Mouse (Mus musculus) heart, embryonic 10.5 days (tissue): ENCODE measurements around the gene Slfn14. TPM values are rescaled to one million over a fixed set of nuclear protein-coding genes. Genes with fewer than 3 reads are reported as not detected.
"Not testable (repeated sequence)": the region's sequence is repeated elsewhere in the genome, so short reads cannot be mapped to it uniquely, and the experiment has no call there.

Experiments
- DNase-seq: peaks from one replicate; pipeline ENCODE4 v3.0.0-alpha.2; 2017; ENCODE audit warnings: low spot score
- H3K27ac ChIP-seq: fragments of 300-500 bp; sonication (generic); 2 replicates; pipeline ENCODE4 v1.5.1; 2016; ENCODE audit warnings: mild to moderate bottlenecking
- H3K27me3 ChIP-seq: fragments of 300-500 bp; sonication (generic); 2 replicates; pipeline ENCODE4 v1.6.1; 2016; ENCODE audit warnings: mild to moderate bottlenecking; ENCODE audit not compliant: poor library complexity, insufficient read depth, severe bottlenecking
- H3K36me3 ChIP-seq: fragments of 300-500 bp; sonication (generic); 2 replicates; pipeline ENCODE4 v1.6.1; 2016; ENCODE audit warnings: mild to moderate bottlenecking, moderate library complexity
- H3K4me1 ChIP-seq: fragments of 300-500 bp; sonication (generic); 2 replicates; pipeline ENCODE4 v1.6.1; 2016; ENCODE audit warnings: mild to moderate bottlenecking
- H3K4me3 ChIP-seq: fragments of 300-500 bp; sonication (generic); 2 replicates; pipeline ENCODE4 v1.5.1; 2016; ENCODE audit warnings: mild to moderate bottlenecking, moderate library complexity
- H3K9me3 ChIP-seq: fragments of 300-500 bp; sonication (generic); 2 replicates; pipeline ENCODE4 v1.6.1; 2016; ENCODE audit warnings: mild to moderate bottlenecking, moderate library complexity
- WGBS: fragments of 180-500 bp; shearing (Covaris S2); methylation state at CpG from one replicate; pipeline ENCODE4 v1.1.7; 2016; 5-methylcytosine and 5-hydroxymethylcytosine counted together
- polyA plus RNA-seq: library from polyadenylated mRNA; unstranded; fragments of >200 nt; fragmentation: Nextera tagmentation; extraction: Ambion mirVana; gene quantifications from 2 replicates; pipeline ENCODE4 v1.2.1, GENCODE M21; 2016

The Slfn14 gene
- polyA plus RNA-seq, 1 experiment from 2014 or later: 0.58 TPM

DNA sequence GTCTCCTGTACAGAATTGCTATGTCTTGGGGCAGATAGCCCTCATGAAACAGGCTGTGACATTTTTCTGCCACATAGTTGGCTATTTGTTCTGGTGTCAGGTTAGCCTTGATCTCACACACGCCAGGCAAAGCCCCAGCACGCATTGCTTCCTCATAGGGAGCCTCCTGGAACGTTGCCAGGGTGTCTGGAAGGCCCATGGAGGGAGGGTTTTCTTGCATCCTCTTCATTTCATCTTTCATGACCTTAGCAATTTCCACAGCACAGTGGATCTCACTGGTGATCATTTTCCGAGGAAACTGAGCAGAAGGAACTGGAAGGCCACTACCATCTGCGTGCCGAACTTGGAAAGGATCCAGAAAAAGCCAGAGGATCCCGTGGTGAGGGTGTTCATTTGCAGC lies 10.3 kb downstream of the Slfn14 start:
- DNase-seq: no peak
- 69% methylated on average over 7 of the region's 7 CpGs for WGBS
- Histone ChIP-seq H3K36me3 (no peaks in the 10 kb centered on the region), H3K4me3 (no peak overlapping the region), H3K27ac (no peak overlapping the region), H3K4me1 (no peaks in the 10 kb centered on the region), H3K9me3 (no peaks in the 10 kb centered on the region), H3K27me3 (peaks cover 29% of the 10 kb centered on the region; the same call in 1 of the 2 replicates)

DNA sequence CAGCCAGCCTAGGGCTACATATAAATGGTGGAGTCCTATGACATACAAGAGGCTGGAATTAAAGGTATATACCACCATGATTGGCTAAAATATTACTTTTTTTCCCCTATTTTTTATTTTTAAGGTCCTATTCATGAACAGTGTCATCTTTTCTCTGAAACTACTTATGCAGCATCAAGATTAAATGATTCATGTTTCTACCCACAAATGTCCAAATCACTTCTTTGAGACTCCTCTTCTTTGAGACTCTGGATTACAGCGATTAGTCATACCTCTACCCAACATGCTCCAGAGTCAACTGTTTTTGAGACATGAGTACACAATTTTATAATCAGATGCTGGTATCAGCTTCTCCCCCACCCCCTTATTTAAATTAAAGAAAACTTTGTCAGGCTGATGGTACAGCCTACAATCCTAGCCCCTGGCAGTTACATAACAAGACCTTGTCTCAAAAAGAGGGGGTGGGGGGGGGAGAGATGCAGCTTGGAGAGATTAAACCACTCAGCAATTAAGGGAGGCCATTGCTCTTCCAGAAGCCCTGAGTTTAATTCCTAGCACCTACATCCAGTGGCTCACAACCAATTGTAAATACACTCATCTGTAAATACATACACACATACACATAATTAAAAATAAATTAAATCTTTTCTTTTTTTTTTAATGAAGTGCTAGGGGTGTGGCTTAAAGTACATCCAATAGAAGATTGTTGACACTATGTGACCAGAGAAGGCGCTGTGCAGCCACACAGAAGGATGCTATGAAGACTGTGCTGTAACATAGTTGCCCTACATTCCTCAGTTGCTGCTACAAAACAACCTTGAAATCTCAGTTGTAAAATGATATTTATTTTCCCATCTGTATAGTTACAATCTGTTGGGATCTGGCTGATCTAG lies 14.3 kb downstream of the Slfn14 start:
- DNase-seq: no peak
- H3K27ac ChIP-seq: no peak overlapping the region

DNA sequence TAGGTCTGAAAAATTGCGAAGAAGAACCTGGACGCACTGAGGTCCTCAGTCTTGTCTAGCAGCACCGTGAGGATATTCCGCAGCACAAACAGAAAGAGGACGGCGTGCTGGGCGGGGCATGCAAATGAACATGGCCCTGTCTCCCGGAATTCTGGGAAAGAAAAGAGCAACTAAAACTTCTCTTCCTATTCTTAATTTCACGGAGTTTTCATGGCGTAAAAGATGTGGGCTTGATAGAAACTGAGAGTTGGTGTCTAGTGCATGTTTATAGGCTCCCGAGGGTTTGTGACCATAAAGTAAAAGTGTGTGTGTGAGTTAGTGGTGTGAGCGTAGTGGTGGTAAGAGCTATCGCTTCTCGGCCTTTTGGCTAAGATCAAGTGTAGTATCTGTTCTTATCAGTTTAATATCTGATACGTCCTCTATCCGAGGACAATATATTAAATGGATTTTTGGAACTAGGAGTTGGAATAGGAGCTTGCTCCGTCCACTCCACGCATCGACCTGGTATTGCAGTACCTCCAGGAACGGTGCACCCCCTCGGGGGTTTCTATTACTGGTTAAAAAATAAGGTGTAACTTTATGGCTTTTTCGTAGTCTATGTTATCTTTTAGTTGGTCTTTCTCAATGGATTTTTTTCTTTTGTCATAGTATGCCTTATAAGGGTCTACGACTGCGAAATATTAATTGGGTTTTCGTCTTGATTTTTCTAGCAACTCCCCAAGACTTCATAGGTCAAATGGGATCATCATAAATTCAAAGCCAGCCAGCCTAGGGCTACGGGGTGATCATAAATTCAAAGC lies 15.2 kb downstream of the Slfn14 start:
- H3K27ac ChIP-seq: peak overlapping the region; percentile 96
- DNase-seq: peak; percentile 93
- WGBS: under 1% methylated on average over 26 of the region's 26 CpGs

More for the DNA sequence above, 14.3 kb downstream of the Slfn14 start:
- peaks cover 4% of the 10 kb centered on the region; the same call in 1 of the 2 replicates for H3K4me1 ChIP-seq
- peaks cover 18% of the 10 kb centered on the region; the same call in 1 of the 2 replicates for H3K27me3 ChIP-seq
- 13% methylated on average over 2 of the region's 2 CpGs for WGBS
- no peaks in the 10 kb centered on the region for H3K9me3 ChIP-seq
- no peaks in the 10 kb centered on the region for H3K36me3 ChIP-seq
- no peak overlapping the region for H3K4me3 ChIP-seq

DNA sequence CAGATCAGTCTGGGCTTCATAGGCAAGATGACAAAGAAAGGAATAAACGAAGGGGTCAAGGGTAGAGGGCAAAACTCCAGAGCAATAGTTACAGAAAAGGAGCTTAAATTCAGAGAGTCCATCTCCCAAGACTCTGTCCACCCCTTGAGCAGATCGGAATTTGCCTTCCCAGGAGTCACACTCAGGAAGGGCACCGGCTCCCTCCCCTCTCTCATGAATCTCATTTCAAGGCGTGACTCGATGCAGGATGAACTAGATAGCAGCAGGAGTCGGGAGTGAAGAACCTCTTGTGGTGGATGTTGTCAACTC lies 15.7 kb downstream of the Slfn14 start:
- Histone ChIP-seq H3K36me3 (no peaks in the 10 kb centered on the region), H3K4me3 (peak overlapping the region; percentile 68), H3K27me3 (peaks cover 8% of the 10 kb centered on the region; the same call in 1 of the 2 replicates), H3K27ac (peak overlapping the region; percentile 96), H3K9me3 (no peaks in the 10 kb centered on the region), H3K4me1 (peaks cover 4% of the 10 kb centered on the region; the same call in 1 of the 2 replicates)
- no peak for DNase-seq
- 1% methylated on average over 6 of the region's 6 CpGs for WGBS

More for the DNA sequence above, 15.2 kb downstream of the Slfn14 start:
- H3K4me1 ChIP-seq: peaks cover 4% of the 10 kb centered on the region; the same call in 1 of the 2 replicates
- H3K9me3 ChIP-seq: no peaks in the 10 kb centered on the region
- no peaks in the 10 kb centered on the region for H3K36me3 ChIP-seq
- H3K4me3 ChIP-seq: peak overlapping the region; percentile 68
- H3K27me3 ChIP-seq: peaks cover 13% of the 10 kb centered on the region; the same call in 1 of the 2 replicates

DNA sequence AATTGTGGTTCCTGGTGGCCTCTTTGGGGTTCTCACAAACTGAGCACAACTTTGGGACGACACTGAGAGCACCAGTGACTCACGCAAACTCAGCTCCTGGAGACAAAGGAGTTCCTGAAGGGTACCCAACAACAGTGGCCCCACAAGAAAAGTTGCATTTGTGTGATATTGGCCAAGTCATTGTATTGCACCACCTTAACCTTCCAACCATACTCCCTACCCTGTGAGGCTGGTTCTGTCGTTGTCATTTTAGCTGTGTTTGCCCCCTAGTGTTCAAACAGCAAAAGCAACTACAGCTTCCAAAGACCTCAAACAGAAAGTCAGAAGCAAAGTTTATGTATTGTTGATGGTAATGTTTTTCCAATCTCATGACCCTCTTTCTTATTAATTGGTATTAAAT lies 23.4 kb downstream of the Slfn14 start:
- DNase-seq: no peak
- Histone ChIP-seq H3K27me3 (no peaks in the 10 kb centered on the region), H3K27ac (no peak overlapping the region), H3K9me3 (no peaks in the 10 kb centered on the region), H3K4me3 (no peak overlapping the region), H3K4me1 (no peaks in the 10 kb centered on the region), H3K36me3 (no peaks in the 10 kb centered on the region)
- WGBS: 56% methylated on average over 3 of the region's 3 CpGs

DNA sequence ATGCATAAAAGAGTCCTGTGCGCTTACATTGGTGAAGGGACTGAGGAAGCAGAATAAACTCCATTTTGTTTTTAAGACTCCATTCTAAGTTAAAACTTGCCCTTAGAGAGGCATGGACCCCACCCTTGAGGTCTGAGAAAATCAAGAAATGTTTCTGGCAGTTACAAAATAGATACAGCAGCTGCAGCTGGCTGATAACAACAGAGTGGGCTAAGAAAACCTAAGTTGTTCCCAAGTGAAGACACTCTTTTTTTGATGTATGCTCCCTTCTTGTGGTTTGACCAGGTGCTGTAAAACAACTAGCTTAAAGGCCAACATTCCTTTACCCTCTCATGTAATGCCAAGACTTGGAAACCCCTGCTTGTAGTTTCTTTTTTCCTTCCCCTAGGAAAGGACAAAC lies 23.9 kb downstream of the Slfn14 start:
- Histone ChIP-seq H3K36me3 (no peaks in the 10 kb centered on the region), H3K9me3 (no peaks in the 10 kb centered on the region), H3K27ac (no peak overlapping the region), H3K4me1 (no peaks in the 10 kb centered on the region), H3K4me3 (no peak overlapping the region), H3K27me3 (no peaks in the 10 kb centered on the region)
- 93% methylated on average over 1 of the region's 1 CpGs for WGBS
- DNase-seq: no peak

DNA sequence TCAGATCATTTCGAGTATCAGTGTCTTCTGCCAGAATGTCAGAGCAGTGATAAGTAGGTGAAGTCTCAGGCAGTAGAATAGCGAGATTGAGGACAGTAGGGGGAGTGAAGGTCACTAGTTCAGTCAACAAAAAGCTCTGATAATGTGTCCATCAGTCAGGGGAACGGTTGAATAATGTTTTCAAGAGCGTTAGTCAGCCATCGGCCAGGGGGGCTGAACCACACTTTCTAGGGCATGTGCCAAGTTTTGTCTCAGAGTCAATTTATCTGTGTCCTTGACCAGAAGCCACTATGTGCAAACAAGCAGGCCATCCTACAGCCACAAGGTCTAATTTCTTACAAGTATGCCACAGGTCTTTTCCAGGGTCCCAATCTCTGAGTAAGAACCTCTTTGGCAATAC lies 29.3 kb downstream of the Slfn14 start:
- WGBS: 48% methylated on average over 5 of the region's 5 CpGs
- not testable (repeated sequence) for H3K4me1 ChIP-seq, H3K36me3 ChIP-seq

DNA sequence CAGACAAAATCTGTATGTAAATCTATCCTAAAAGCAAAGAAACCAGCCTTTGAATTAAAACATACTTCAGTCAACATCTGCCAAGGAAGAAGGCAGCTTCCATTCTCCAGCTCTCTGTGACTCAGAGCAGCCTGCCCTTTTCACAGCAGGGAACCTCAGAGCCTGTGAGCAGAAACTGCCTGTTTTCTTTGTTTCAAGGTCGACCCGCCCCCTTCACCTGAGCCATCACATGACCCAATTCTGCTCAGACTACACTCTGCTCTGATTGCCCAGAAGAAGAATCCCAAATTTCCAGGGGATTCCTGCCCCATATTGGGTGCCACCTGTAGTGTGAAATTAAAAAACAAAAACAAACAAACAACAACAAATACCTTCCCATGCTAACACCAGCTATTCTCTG lies 46.7 kb downstream of the Slfn14 start:
- Histone ChIP-seq H3K36me3 (no peaks in the 10 kb centered on the region), H3K27me3 (no peaks in the 10 kb centered on the region), H3K9me3 (no peaks in the 10 kb centered on the region), H3K4me3 (no peak overlapping the region), H3K27ac (no peak overlapping the region), H3K4me1 (no peaks in the 10 kb centered on the region)
- no peak for DNase-seq
- 21% methylated on average over 2 of the region's 2 CpGs for WGBS

More for the DNA sequence above, 29.3 kb downstream of the Slfn14 start:
- not testable (repeated sequence) for H3K27ac ChIP-seq, DNase-seq, H3K27me3 ChIP-seq, H3K9me3 ChIP-seq, H3K4me3 ChIP-seq

DNA sequence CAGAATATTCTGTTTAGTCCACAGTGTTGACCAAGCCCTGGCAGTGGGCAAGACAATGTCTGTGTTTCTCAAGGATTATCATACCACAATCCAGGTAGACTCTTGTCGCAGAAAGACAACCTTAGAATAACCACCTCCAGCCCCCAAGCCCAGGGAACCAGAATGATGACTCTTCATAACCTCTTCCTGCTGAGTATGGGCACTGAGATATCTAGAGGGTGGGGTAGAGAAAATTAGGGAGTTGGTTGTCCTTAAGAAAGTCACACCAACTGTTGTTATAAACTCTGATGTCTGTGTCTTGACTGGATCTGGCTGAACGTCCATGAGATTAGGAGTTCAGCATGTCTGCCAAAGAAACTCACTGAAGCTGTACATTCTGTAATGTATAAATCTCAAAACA lies 48.1 kb downstream of the Slfn14 start:
- no peaks in the 10 kb centered on the region for H3K27me3 ChIP-seq
- WGBS: 82% methylated on average over 2 of the region's 2 CpGs
- DNase-seq: no peak

DNA sequence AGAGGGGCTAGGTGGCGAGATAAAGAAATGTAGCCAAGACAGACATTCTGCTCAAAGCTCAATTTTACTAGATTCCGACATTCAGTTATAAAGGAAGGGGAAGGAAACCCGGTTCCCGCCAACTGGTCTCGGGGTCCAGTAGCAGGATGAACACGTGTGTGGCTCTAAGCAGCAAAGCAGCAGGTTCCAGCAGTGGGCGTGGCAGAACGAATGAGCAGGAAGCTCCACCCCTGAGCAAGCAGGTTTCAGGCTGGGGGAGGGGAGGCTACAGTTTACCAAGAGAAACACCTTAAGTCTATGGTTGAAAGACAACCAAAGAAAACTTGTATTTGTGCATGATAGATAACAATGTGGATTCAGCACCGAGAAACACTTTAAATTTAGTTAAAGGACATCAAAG lies 49.1 kb downstream of the Slfn14 start:
- WGBS: 80% methylated on average over 9 of the region's 9 CpGs
- H3K36me3 ChIP-seq, H3K27me3 ChIP-seq, H3K9me3 ChIP-seq, DNase-seq, H3K4me1 ChIP-seq, H3K27ac ChIP-seq, H3K4me3 ChIP-seq: not testable (repeated sequence)

More for the DNA sequence above, 48.1 kb downstream of the Slfn14 start:
- Histone ChIP-seq H3K27ac (no peak overlapping the region), H3K36me3 (no peaks in the 10 kb centered on the region), H3K4me1 (no peaks in the 10 kb centered on the region), H3K9me3 (no peaks in the 10 kb centered on the region), H3K4me3 (no peak overlapping the region)

DNA sequence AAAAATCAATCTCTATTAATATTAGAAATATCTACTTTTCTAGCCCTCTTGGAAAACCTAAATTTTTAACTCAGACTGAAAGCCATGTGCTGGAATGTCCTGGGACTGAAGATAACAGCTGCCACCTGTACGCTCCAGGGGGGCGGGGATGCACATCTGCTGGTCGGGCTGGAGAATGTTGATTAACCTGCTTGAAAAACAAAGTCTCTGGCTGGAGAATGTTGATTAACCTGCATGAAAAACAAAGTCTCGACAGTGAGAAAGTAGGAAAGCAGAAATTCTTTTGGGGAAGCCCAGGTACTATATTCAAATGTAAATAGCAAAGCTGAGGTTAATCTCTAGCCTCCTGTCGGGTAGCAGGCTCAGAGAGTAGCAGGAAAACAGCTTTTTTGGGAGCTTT lies 52.9 kb downstream of the Slfn14 start:
- not testable (repeated sequence) for H3K27ac ChIP-seq, H3K27me3 ChIP-seq, H3K4me3 ChIP-seq, H3K36me3 ChIP-seq, DNase-seq, H3K9me3 ChIP-seq, H3K4me1 ChIP-seq
- WGBS: 47% methylated on average over 5 of the region's 5 CpGs

DNA sequence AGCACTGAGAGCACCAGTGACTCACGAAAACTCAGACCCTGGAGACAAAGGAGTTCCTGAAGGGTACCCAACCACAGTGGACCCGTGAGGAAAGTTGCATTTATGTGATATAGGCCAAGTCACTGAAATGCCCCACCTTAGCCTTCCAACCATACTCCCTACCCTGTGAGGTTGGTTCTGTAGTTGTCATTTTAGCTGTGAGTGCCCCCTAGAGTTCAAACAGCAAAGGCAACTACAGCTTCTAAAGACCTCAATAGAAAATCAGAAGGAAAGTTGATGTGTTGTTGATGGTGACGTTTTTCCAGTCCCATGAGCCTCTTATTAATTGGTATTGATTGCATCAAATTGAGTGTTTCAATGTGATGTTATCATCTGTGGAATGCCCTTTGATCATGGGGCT lies 55.6 kb downstream of the Slfn14 start:
- no peak for DNase-seq
- 64% methylated on average over 3 of the region's 3 CpGs for WGBS

More for the DNA sequence above, 55.6 kb downstream of the Slfn14 start:
- no peak overlapping the region for H3K27ac ChIP-seq
- no peaks in the 10 kb centered on the region for H3K27me3 ChIP-seq
- no peaks in the 10 kb centered on the region for H3K9me3 ChIP-seq
- H3K4me3 ChIP-seq: no peak overlapping the region
- H3K4me1 ChIP-seq: no peaks in the 10 kb centered on the region
- H3K36me3 ChIP-seq: no peaks in the 10 kb centered on the region
